Mouse (Mus musculus): ENCODE measurements around the gene Aanat.

DNA sequence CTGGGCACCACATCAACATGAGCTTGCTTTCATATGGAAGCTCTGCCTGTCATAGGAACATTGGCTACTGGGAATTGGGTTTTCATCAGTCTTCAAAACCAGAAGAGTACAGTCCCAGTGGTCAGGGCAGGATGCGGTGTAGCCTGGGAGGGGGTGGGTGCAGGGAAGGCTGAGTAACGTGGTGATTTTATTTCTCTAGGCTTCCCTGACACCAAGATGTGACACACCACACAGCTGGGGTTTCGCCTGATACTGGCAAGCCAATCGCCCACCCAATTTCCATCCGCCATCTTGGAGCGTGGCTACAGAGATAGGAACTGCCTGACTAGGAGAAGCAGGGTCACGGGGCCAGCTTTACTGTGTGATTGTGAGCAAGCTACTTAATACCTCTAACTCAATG lies 32.4 kb downstream of the Aanat start:
- TF ChIP-seq CTCF (IDR thresholded peaks at IDR 0.05; ENCODE audit: low read depth) (no peak), EP300 (IDR thresholded peaks at IDR 0.05; ENCODE audit: low read depth) (no peak)

All from liver, postnatal 0 days (tissue).